Mouse (Mus musculus) lung, embryonic 15.5 days (tissue): ENCODE results near the gene Sun2. TPM values are rescaled to one million over a fixed set of nuclear protein-coding genes. Genes with fewer than 3 reads are reported as not detected.

ENCODE experiments used
- ATAC-seq: fragments of 200-750 bp; cut with Nextera tagmentation; 2 replicates; pipeline ENCODE4 v1.8.0; 2017; ENCODE audit warnings: moderate number of reproducible peaks, borderline replicate concordance; ENCODE audit not compliant: low FRiP score, low TSS enrichment; ENCODE audit errors: extremely low read depth
- H3K27ac ChIP-seq: fragments of 300-500 bp; sonication (generic); 2 replicates; pipeline ENCODE4 v1.5.1; 2015; ENCODE audit warnings: moderate library complexity, mild to moderate bottlenecking, inconsistent platforms
- H3K27me3 ChIP-seq: fragments of 300-500 bp; sonication (generic); 2 replicates; pipeline ENCODE4 v1.6.1; 2015; ENCODE audit warnings: inconsistent platforms
- H3K36me3 ChIP-seq: fragments of 300-500 bp; sonication (generic); 2 replicates; pipeline ENCODE4 v1.6.1; 2015; ENCODE audit warnings: inconsistent platforms
- H3K4me1 ChIP-seq: fragments of 300-500 bp; sonication (generic); 2 replicates; pipeline ENCODE4 v1.6.1; 2015; ENCODE audit warnings: inconsistent platforms
- H3K4me2 ChIP-seq: fragments of 300-500 bp; sonication (generic); 2 replicates; pipeline ENCODE4 v1.6.1; 2015; ENCODE audit warnings: inconsistent platforms, mild to moderate bottlenecking, moderate library complexity
- H3K4me3 ChIP-seq: fragments of 300-500 bp; sonication (generic); 2 replicates; pipeline ENCODE4 v1.5.1; 2015; ENCODE audit warnings: mild to moderate bottlenecking, inconsistent platforms
- H3K9ac ChIP-seq: fragments of 300-500 bp; sonication (generic); 2 replicates; pipeline ENCODE4 v1.6.1; 2015; ENCODE audit warnings: inconsistent platforms
- H3K9me3 ChIP-seq: fragments of 300-500 bp; sonication (generic); 2 replicates; pipeline ENCODE4 v1.6.1; 2016; ENCODE audit warnings: inconsistent platforms
- WGBS: fragments of 180-500 bp; shearing (Covaris S2); methylation state at CpG from one replicate; pipeline ENCODE4 v1.1.7; 2015; 5-methylcytosine and 5-hydroxymethylcytosine counted together
- polyA plus RNA-seq: library from polyadenylated mRNA; unstranded; fragments of >200 nt; fragmentation: Nextera tagmentation; extraction: Ambion mirVana; gene quantifications from 2 replicates; pipeline ENCODE4 v1.2.1, GENCODE M21; 2015

Gene Sun2
- polyA plus RNA-seq, 1 experiment from 2014 or later = 10.1 TPM

GRCm38 (mm10) chr15:79720267-79720666 is 22.1 kb downstream of the Sun2 start:
- 91% methylated on average over 8 of the region's 8 CpGs for WGBS
- Histone ChIP-seq H3K27ac (no peak overlapping the region), H3K4me3 (no peak overlapping the region), H3K9ac (no peak overlapping the region), H3K4me2 (no peak overlapping the region), H3K9me3 (no peaks in the 10 kb centered on the region), H3K4me1 (no peaks in the 10 kb centered on the region), H3K27me3 (no peaks in the 10 kb centered on the region), H3K36me3 (peaks cover 56% of the 10 kb centered on the region)
- no peak for ATAC-seq

GRCm38 (mm10) chr15:79716710-79717109 is 25.6 kb downstream of the Sun2 start:
- Histone ChIP-seq H3K4me1 (no peaks in the 10 kb centered on the region), H3K27me3 (no peaks in the 10 kb centered on the region), H3K9ac (no peak overlapping the region), H3K9me3 (no peaks in the 10 kb centered on the region), H3K27ac (no peak overlapping the region), H3K4me2 (no peak overlapping the region), H3K36me3 (peaks cover 68% of the 10 kb centered on the region), H3K4me3 (no peak overlapping the region)
- WGBS = 85% methylated on average over 6 of the region's 6 CpGs
- no peak for ATAC-seq

- ATAC-seq = no peak
- Histone ChIP-seq H3K4me3 (no peak overlapping the region), H3K27me3 (no peaks in the 10 kb centered on the region), H3K4me1 (no peaks in the 10 kb centered on the region), H3K36me3 (peaks cover 74% of the 10 kb centered on the region), H3K9me3 (no peaks in the 10 kb centered on the region), H3K9ac (no peak overlapping the region), H3K27ac (no peak overlapping the region), H3K4me2 (no peak overlapping the region)
- WGBS = 91% methylated on average over 7 of the region's 7 CpGs
These were observed 26.7 kb downstream of the Sun2 start for GRCm38 (mm10) chr15:79715646-79716045.

- Histone ChIP-seq H3K27ac (no peak overlapping the region), H3K9ac (no peak overlapping the region), H3K36me3 (peaks cover 56% of the 10 kb centered on the region), H3K4me3 (no peak overlapping the region), H3K9me3 (no peaks in the 10 kb centered on the region), H3K4me1 (no peaks in the 10 kb centered on the region), H3K4me2 (no peak overlapping the region), H3K27me3 (no peaks in the 10 kb centered on the region)
- WGBS = 88% methylated on average over 5 of the region's 5 CpGs
- no peak for ATAC-seq
These were observed 34.0 kb downstream of the Sun2 start for GRCm38 (mm10) chr15:79708229-79708822.

- H3K4me1 ChIP-seq = no peaks in the 10 kb centered on the region
- H3K27ac ChIP-seq = no peak overlapping the region
- no peak for ATAC-seq
- peaks cover 41% of the 10 kb centered on the region for H3K36me3 ChIP-seq
- H3K4me3 ChIP-seq = no peak overlapping the region
- H3K9ac ChIP-seq = no peak overlapping the region
- WGBS = 79% methylated on average over 17 of the region's 17 CpGs
- no peaks in the 10 kb centered on the region for H3K27me3 ChIP-seq
- H3K9me3 ChIP-seq = no peaks in the 10 kb centered on the region
- H3K4me2 ChIP-seq = no peak overlapping the region
These were observed 35.6 kb downstream of the Sun2 start for GRCm38 (mm10) chr15:79706603-79707214.

GRCm38 (mm10) chr15:79697558-79698187 is 44.7 kb downstream of the Sun2 start:
- Histone ChIP-seq H3K27ac (no peak overlapping the region), H3K27me3 (no peaks in the 10 kb centered on the region), H3K36me3 (peaks cover 10% of the 10 kb centered on the region; the same call in 1 of the 2 replicates), H3K9me3 (no peaks in the 10 kb centered on the region), H3K4me3 (no peak overlapping the region), H3K4me2 (no peak overlapping the region), H3K4me1 (peaks cover 15% of the 10 kb centered on the region), H3K9ac (no peak overlapping the region)
- WGBS = 73% methylated on average over 9 of the region's 9 CpGs
- ATAC-seq = no peak

- no peak for ATAC-seq
- Histone ChIP-seq H3K27me3 (no peaks in the 10 kb centered on the region), H3K27ac (no peak overlapping the region), H3K9me3 (no peaks in the 10 kb centered on the region), H3K9ac (no peak overlapping the region), H3K4me3 (no peak overlapping the region), H3K36me3 (peaks cover 10% of the 10 kb centered on the region; the same call in 1 of the 2 replicates), H3K4me1 (peaks cover 22% of the 10 kb centered on the region), H3K4me2 (no peak overlapping the region)
- WGBS = 86% methylated on average over 6 of the region's 6 CpGs
These were observed 45.3 kb downstream of the Sun2 start for GRCm38 (mm10) chr15:79697011-79697410.

- Histone ChIP-seq H3K9me3 (no peaks in the 10 kb centered on the region), H3K4me1 (peaks cover 27% of the 10 kb centered on the region), H3K27me3 (no peaks in the 10 kb centered on the region), H3K36me3 (peaks cover 10% of the 10 kb centered on the region; the same call in 1 of the 2 replicates), H3K4me2 (no peak overlapping the region), H3K4me3 (no peak overlapping the region), H3K27ac (no peak overlapping the region), H3K9ac (no peak overlapping the region)
- 81% methylated on average over 2 of the region's 2 CpGs for WGBS
- ATAC-seq = no peak
These were observed 45.8 kb downstream of the Sun2 start for GRCm38 (mm10) chr15:79696508-79696907.

- Histone ChIP-seq H3K27me3 (no peaks in the 10 kb centered on the region), H3K4me2 (no peak overlapping the region), H3K4me3 (no peak overlapping the region), H3K4me1 (peaks cover 28% of the 10 kb centered on the region), H3K36me3 (peaks cover 10% of the 10 kb centered on the region; the same call in 1 of the 2 replicates), H3K9me3 (no peaks in the 10 kb centered on the region), H3K27ac (no peak overlapping the region), H3K9ac (no peak overlapping the region)
- 34% methylated on average over 3 of the region's 3 CpGs for WGBS
- ATAC-seq = no peak
These were observed 46.8 kb downstream of the Sun2 start for GRCm38 (mm10) chr15:79695516-79695915.

GRCm38 (mm10) chr15:79694512-79694911 is 47.8 kb downstream of the Sun2 start:
- peaks cover 35% of the 10 kb centered on the region for H3K4me1 ChIP-seq
- H3K9ac ChIP-seq = no peak overlapping the region
- no peak overlapping the region for H3K4me2 ChIP-seq
- no peak for ATAC-seq
- H3K4me3 ChIP-seq = no peak overlapping the region
- peaks cover 10% of the 10 kb centered on the region; the same call in 1 of the 2 replicates for H3K36me3 ChIP-seq
- no peaks in the 10 kb centered on the region for H3K9me3 ChIP-seq
- H3K27me3 ChIP-seq = no peaks in the 10 kb centered on the region
- 73% methylated on average over 4 of the region's 4 CpGs for WGBS
- no peak overlapping the region for H3K27ac ChIP-seq

GRCm38 (mm10) chr15:79693740-79694139 is 48.6 kb downstream of the Sun2 start:
- H3K9me3 ChIP-seq = no peaks in the 10 kb centered on the region
- WGBS = 68% methylated on average over 11 of the region's 11 CpGs
- no peak overlapping the region for H3K9ac ChIP-seq
- no peak overlapping the region; the same call in 1 of the 2 replicates for H3K4me2 ChIP-seq
- H3K4me3 ChIP-seq = no peak overlapping the region
- H3K4me1 ChIP-seq = peaks cover 36% of the 10 kb centered on the region
- no peaks in the 10 kb centered on the region for H3K27me3 ChIP-seq
- peaks cover 10% of the 10 kb centered on the region; the same call in 1 of the 2 replicates for H3K36me3 ChIP-seq
- no peak for ATAC-seq
- no peak overlapping the region for H3K27ac ChIP-seq

GRCm38 (mm10) chr15:79692334-79692733 is 50.0 kb downstream of the Sun2 start:
- Histone ChIP-seq H3K9ac (no peak overlapping the region), H3K4me3 (no peak overlapping the region), H3K27ac (no peak overlapping the region), H3K27me3 (no peaks in the 10 kb centered on the region), H3K36me3 (peaks cover 10% of the 10 kb centered on the region; the same call in 1 of the 2 replicates), H3K9me3 (no peaks in the 10 kb centered on the region), H3K4me1 (peaks cover 36% of the 10 kb centered on the region), H3K4me2 (peak overlapping the region; percentile 98)
- 85% methylated on average over 5 of the region's 5 CpGs for WGBS
- no peak for ATAC-seq
